Mouse (Mus musculus) MEL (cell line): ENCODE measurements around the gene Gipc3. TPM values are rescaled to one million over a fixed set of nuclear protein-coding genes. Genes with fewer than 3 reads are reported as not detected.

Experiments used
- DNase-seq: peaks from one replicate; pipeline ENCODE4 v3.0.0; 2011; ENCODE audit warnings: low read depth, low spot score
- H3K27ac ChIP-seq: 2 replicates; pipeline ENCODE4 v1.5.1; 2012; ENCODE audit warnings: low read depth, mild to moderate bottlenecking, control low read depth, low read length, moderate library complexity; ENCODE audit not compliant: control insufficient read depth
- H3K27me3 ChIP-seq, 2 experiments: fragments of 150-350 bp in 1 of 2; sonication (generic) in 1 of 2; 2 replicates each; pipeline ENCODE4 v1.6.1; 2012; ENCODE audit warnings: low read length in 2 of 2, mild to moderate bottlenecking in 2 of 2, improper control_type of control experiment in 1 of 2, moderate library complexity in 1 of 2; ENCODE audit not compliant: insufficient read depth in 2 of 2, control insufficient read depth in 1 of 2
- H3K36me3 ChIP-seq, 2 experiments: 2 replicates each; pipeline ENCODE4 v1.6.1; 2012 to 2014; ENCODE audit warnings: low read length in 2 of 2, improper control_type of control experiment in 1 of 2, inconsistent platforms in 1 of 2, mild to moderate bottlenecking in 1 of 2; ENCODE audit not compliant: insufficient read depth in 2 of 2, control insufficient read depth in 1 of 2
- H3K4me1 ChIP-seq, 2 experiments: fragments of 150-350 bp in 1 of 2; sonication (generic) in 1 of 2; 2 replicates each; pipeline ENCODE4 v1.6.1; 2012; ENCODE audit warnings: low read length in 2 of 2, improper control_type of control experiment in 1 of 2, mild to moderate bottlenecking in 1 of 2; ENCODE audit not compliant: insufficient read depth in 2 of 2, control insufficient read depth in 1 of 2
- H3K4me3 ChIP-seq, 2 experiments: fragments of 150-350 bp in 1 of 2; sonication (generic) in 1 of 2; 2 replicates each; pipeline ENCODE4 v1.5.1; 2012; ENCODE audit warnings: low read depth in 2 of 2, low read length in 2 of 2, mild to moderate bottlenecking in 2 of 2, moderate library complexity in 2 of 2, control low read depth in 1 of 2, improper control_type of control experiment in 1 of 2; ENCODE audit not compliant: control insufficient read depth in 1 of 2, insufficient read depth in 1 of 2
- H3K79me2 ChIP-seq: 2 replicates; pipeline ENCODE4 v1.6.1; 2012; ENCODE audit warnings: mild to moderate bottlenecking, low read length, moderate library complexity; ENCODE audit not compliant: control insufficient read depth, poor library complexity, insufficient read depth
- H3K9ac ChIP-seq: 2 replicates; pipeline ENCODE4 v1.6.1; 2012; ENCODE audit warnings: low read depth, mild to moderate bottlenecking, control low read depth, low read length, moderate library complexity; ENCODE audit not compliant: control insufficient read depth, poor library complexity, severe bottlenecking
- H3K9me3 ChIP-seq: fragments of 150-350 bp; sonication (generic); replicated peaks from 2 replicates; pipeline ENCODE4 v1.6.1; 2012; ENCODE audit warnings: mild to moderate bottlenecking, low read length, improper control_type of control experiment, moderate library complexity; ENCODE audit not compliant: insufficient read depth
- BHLHE40 ChIP-seq: IDR thresholded peaks from 2 replicates; pipeline ENCODE4 v1.6.1; 2012; ENCODE audit warnings: low read depth, mild to moderate bottlenecking, inconsistent platforms, low read length, improper control_type of control experiment, borderline replicate concordance
- CHD1 ChIP-seq: IDR thresholded peaks from 2 replicates; pipeline ENCODE4 v1.6.1; 2012; ENCODE audit warnings: low read depth, mild to moderate bottlenecking, inconsistent platforms, low read length, improper control_type of control experiment
- GATA1 ChIP-seq: IDR thresholded peaks from 2 replicates; pipeline ENCODE4 v1.6.1; 2011; ENCODE audit warnings: low read depth, low read length, improper control_type of control experiment
- HCFC1 ChIP-seq: IDR thresholded peaks from 2 replicates; pipeline ENCODE4 v1.6.1; 2012; ENCODE audit warnings: low read depth, mild to moderate bottlenecking, inconsistent platforms, low read length, improper control_type of control experiment, moderate library complexity
- KAT2A ChIP-seq: conservative IDR thresholded peaks from 2 replicates; pipeline ENCODE4 v1.6.1; 2012; ENCODE audit warnings: low read depth, low read length, improper control_type of control experiment, inconsistent platforms
- MAZ ChIP-seq: IDR thresholded peaks from 2 replicates; pipeline ENCODE4 v1.6.1; 2012; ENCODE audit warnings: low read depth, mild to moderate bottlenecking, inconsistent platforms, low read length, improper control_type of control experiment
- MXI1 ChIP-seq: IDR thresholded peaks from 2 replicates; pipeline ENCODE4 v1.6.1; 2011; ENCODE audit warnings: mild to moderate bottlenecking, low read depth, low read length, improper control_type of control experiment
- MYB ChIP-seq: IDR thresholded peaks from 2 replicates; pipeline ENCODE4 v1.6.1; 2011; ENCODE audit warnings: mild to moderate bottlenecking, low read depth, low read length, improper control_type of control experiment
- MYC ChIP-seq: IDR thresholded peaks from 2 replicates; pipeline ENCODE4 v1.6.1; 2011; ENCODE audit warnings: low read depth, mild to moderate bottlenecking, low read length, improper control_type of control experiment, moderate library complexity
- NELFE ChIP-seq: IDR thresholded peaks from 2 replicates; pipeline ENCODE4 v1.6.1; 2011; ENCODE audit warnings: low read depth, low read length, improper control_type of control experiment
- POLR2AphosphoS2 ChIP-seq: IDR thresholded peaks from 2 replicates; pipeline ENCODE4 v1.6.1; 2011; ENCODE audit warnings: low read length, improper control_type of control experiment
- RAD21 ChIP-seq: IDR thresholded peaks from 2 replicates; pipeline ENCODE4 v1.6.1; 2011; ENCODE audit warnings: mild to moderate bottlenecking, low read depth, low read length, improper control_type of control experiment
- SIN3A ChIP-seq: IDR thresholded peaks from 2 replicates; pipeline ENCODE4 v1.6.1; 2012; ENCODE audit warnings: low read length, improper control_type of control experiment, inconsistent platforms
- TAL1 ChIP-seq: IDR thresholded peaks from 2 replicates; pipeline ENCODE4 v1.6.1; 2012; ENCODE audit warnings: mild to moderate bottlenecking, inconsistent platforms, low read length, moderate library complexity, mixed read lengths
- TBP ChIP-seq: IDR thresholded peaks from 2 replicates; pipeline ENCODE4 v1.8.0; 2011; ENCODE audit warnings: low read depth, low read length, improper control_type of control experiment
- TCF12 ChIP-seq: IDR thresholded peaks from 2 replicates; pipeline ENCODE4 v1.6.1; 2014; ENCODE audit warnings: low read depth, mild to moderate bottlenecking, inconsistent platforms, low read length, improper control_type of control experiment, moderate library complexity
- USF1 ChIP-seq: IDR thresholded peaks from 2 replicates; pipeline ENCODE4 v1.6.1; 2014; ENCODE audit warnings: low read depth, mild to moderate bottlenecking, inconsistent platforms, low read length, improper control_type of control experiment, moderate library complexity
- USF2 ChIP-seq, 2 experiments: IDR thresholded peaks; 2 replicates each; pipeline ENCODE4 v1.6.1; 2011 to 2012; ENCODE audit warnings: improper control_type of control experiment in 2 of 2, low read length in 2 of 2, borderline replicate concordance in 1 of 2, inconsistent platforms in 1 of 2, low read depth in 1 of 2, mild to moderate bottlenecking in 1 of 2; ENCODE audit not compliant: insufficient read depth in 1 of 2
- ZC3H11A ChIP-seq: IDR thresholded peaks from 2 replicates; pipeline ENCODE4 v1.6.1; 2012; ENCODE audit warnings: low read depth, mild to moderate bottlenecking, inconsistent platforms, low read length, improper control_type of control experiment
- ZKSCAN1 ChIP-seq: IDR thresholded peaks from 2 replicates; pipeline ENCODE4 v1.6.1; 2012; ENCODE audit warnings: low read depth, mild to moderate bottlenecking, inconsistent platforms, low read length, improper control_type of control experiment, moderate library complexity
- ZNF384 ChIP-seq: IDR thresholded peaks from 2 replicates; pipeline ENCODE4 v1.6.1; 2012; ENCODE audit warnings: low read depth, mild to moderate bottlenecking, inconsistent platforms, low read length, improper control_type of control experiment
- polyA plus RNA-seq, 2 experiments: library from polyadenylated mRNA; stranded (reverse) in 1 of 2; unstranded in 1 of 2; fragments of >175 nt in 1 of 2; fragments of >200 nt in 1 of 2; gene quantifications; 2 replicates each; pipeline versions ENCODE4 v1.2.1 to v1.2.4; 2012; ENCODE audit warnings: low replicate concordance in 2 of 2, low read depth in 1 of 2; ENCODE audit not compliant: insufficient read length in 2 of 2, insufficient read depth in 1 of 2, missing spikeins in 1 of 2
- total RNA-seq: library from RNA; depleted of rRNA; stranded (reverse); fragments of 300-350 nt; gene quantifications from 2 replicates; pipeline ENCODE4 v1.2.3, GENCODE M21; 2012

The Gipc3 gene
- total and polyA plus RNA-seq, 3 experiments, result not detected

DNA sequence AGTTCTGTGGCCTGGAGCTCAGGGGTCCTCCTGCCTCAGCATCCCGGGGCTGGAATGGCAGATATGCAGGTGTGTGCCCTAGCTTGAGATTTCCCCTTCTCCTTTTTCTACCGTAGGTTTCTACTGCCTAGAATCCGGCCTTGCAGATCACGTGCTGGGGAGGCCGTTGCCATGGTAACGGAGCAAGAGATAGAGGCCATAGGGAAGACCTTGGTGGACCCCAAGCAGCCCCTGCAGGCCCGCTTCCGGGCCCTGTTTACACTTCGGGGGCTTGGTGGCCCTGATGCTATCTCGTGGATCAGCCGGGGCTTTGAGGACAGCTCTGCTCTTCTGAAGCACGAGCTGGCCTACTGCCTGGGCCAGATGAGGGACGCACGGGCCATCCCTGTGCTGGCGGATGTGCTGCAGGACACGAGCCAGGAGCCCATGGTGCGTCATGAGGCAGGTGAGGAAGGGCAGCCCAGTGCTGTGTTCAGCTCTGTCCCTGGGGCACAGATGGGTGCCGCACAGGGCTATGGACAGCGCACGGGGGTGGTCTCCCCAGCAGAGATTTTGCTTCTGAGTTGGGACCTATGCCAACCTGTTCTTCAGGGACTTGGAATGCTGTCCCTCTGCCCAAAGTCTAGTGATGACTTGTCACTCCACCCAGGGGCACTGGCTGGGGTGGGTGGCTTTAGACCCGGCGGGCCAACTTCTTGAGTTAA is 42.7 kb upstream of the Gipc3 start:
- H3K36me3 ChIP-seq, result peaks cover 0 to 23% of the 10 kb centered on the region in 2 experiments; a peak in 2 of 4 replicates
- DNase-seq, result peak; percentile 35

GRCm38 (mm10) chr10:81384605-81384982 is 41.5 kb upstream of the Gipc3 start:
- H3K36me3 ChIP-seq, result peaks cover 0 to 31% of the 10 kb centered on the region in 2 experiments; a peak in 2 of 4 replicates
- H3K27ac ChIP-seq, result peak overlapping the region; percentile 88
- TF ChIP-seq TBP (no peak), MXI1 (0 out of 2 replicates have a peak, but pooled peaks have one; percentile 5)
- H3K79me2 ChIP-seq, result peaks cover 17% of the 10 kb centered on the region
- peaks cover 19 to 38% of the 10 kb centered on the region in 2 experiments for H3K4me1 ChIP-seq
- no peaks in the 10 kb centered on the region for H3K27me3 ChIP-seq
- peak overlapping the region; percentile 85 to 90 for H3K4me3 ChIP-seq
- H3K9ac ChIP-seq, result peak overlapping the region; percentile 89
- no peaks in the 10 kb centered on the region for H3K9me3 ChIP-seq
- no peak for DNase-seq

More for the DNA sequence above, 42.7 kb upstream of the Gipc3 start:
- peak overlapping the region; percentile 85 to 90; a peak in 3 of 4 replicates for H3K4me3 ChIP-seq
- TF ChIP-seq BHLHE40, result peak; percentile 55; the same call in 1 of the 2 replicates
- no peak for TF ChIP-seq ZNF384
- peak; percentile 76 for TF ChIP-seq USF1
- no peaks in the 10 kb centered on the region for H3K9me3 ChIP-seq
- H3K27me3 ChIP-seq, result no peaks in the 10 kb centered on the region
- H3K79me2 ChIP-seq, result peaks cover 17% of the 10 kb centered on the region
- peak overlapping the region; percentile 89 for H3K9ac ChIP-seq
- H3K27ac ChIP-seq, result no peak overlapping the region
- peaks cover 13 to 31% of the 10 kb centered on the region in 2 experiments for H3K4me1 ChIP-seq

- Histone ChIP-seq H3K4me1 (peaks cover 21 to 44% of the 10 kb centered on the region in 2 experiments), H3K79me2 (peaks cover 17% of the 10 kb centered on the region), H3K9ac (peak within 1 kb of the TSS; percentile 89), H3K27ac (peak within 1 kb of the TSS; percentile 88), H3K36me3 (peaks cover 0 to 35% of the 10 kb centered on the region in 2 experiments; a peak in 2 of 4 replicates), H3K9me3 (no peaks in the 10 kb centered on the region), H3K4me3 (peak within 1 kb of the TSS; percentile 85 to 90), H3K27me3 (no peaks in the 10 kb centered on the region)
- DNase-seq, result peak; percentile 99
- peak; percentile 68; the same call in 1 of the 2 replicates for TF ChIP-seq TCF12
- TF ChIP-seq CHD1, result peak; percentile 99
- no peak for TF ChIP-seq BHLHE40
- TF ChIP-seq RAD21, result no peak
- peak; percentile 59 to 94; a peak in 3 of 4 replicates for TF ChIP-seq USF2 (IDR thresholded peaks at IDR 0.05; ENCODE audit: borderline replicate concordance in 1 of 2, insufficient read depth in 1 of 2, low read depth in 1 of 2, low read length in 2 of 2)
- TF ChIP-seq ZKSCAN1, result no peak
- peak; percentile 68; the same call in 1 of the 2 replicates for TF ChIP-seq KAT2A
- TF ChIP-seq GATA1, result 0 out of 2 replicates have a peak, but pooled peaks have one; percentile 20
- TF ChIP-seq ZNF384, result no peak
- peak; percentile 84; the same call in 1 of the 2 replicates for TF ChIP-seq MYC
- TF ChIP-seq USF1, result peak; percentile 99
- TF ChIP-seq POLR2AphosphoS2, result peak; percentile 67; the same call in 1 of the 2 replicates
- no peak for TF ChIP-seq MYB
- TF ChIP-seq ZC3H11A, result no peak
- peak; percentile 92 for TF ChIP-seq HCFC1
- no peak; the same call in 1 of the 2 replicates for TF ChIP-seq TAL1
- TF ChIP-seq SIN3A, result peak; percentile 99
- peak; percentile 88 for TF ChIP-seq NELFE
- no peak; the same call in 1 of the 2 replicates for TF ChIP-seq MAZ
- peak; percentile 98 for TF ChIP-seq MXI1
These were observed 40.9 kb upstream of the Gipc3 start, which contains the start of the genes Dohh and Gm48551 for GRCm38 (mm10) chr10:81383802-81384604. Gene Dohh, plus strand, starts transcription at chr10:81384428. Gene Gm48551, plus strand, starts transcription at chr10:81384466.
